Mouse (Mus musculus): ENCODE data around the gene Klk10.

- TF ChIP-seq CTCF (IDR thresholded peaks at IDR 0.05; ENCODE audit: low read depth, low read length) (no peak), GATA1 (IDR thresholded peaks at IDR 0.05; ENCODE audit: borderline replicate concordance, low read length) (no peak)
These were observed 15.5 kb downstream of the Klk10 start for GRCm38 (mm10) chr7:43796355-43796754.
